Mouse (Mus musculus): ENCODE results near the gene Rogdi. TPM values are rescaled to one million over a fixed set of nuclear protein-coding genes. Genes with fewer than 3 reads are reported as not detected.

Rogdi gene
- 1.7 TPM for polyA plus RNA-seq (2014; fragmentation: Illumina TruSeq; extraction: RNeasy Lipid Tissue Mini Kit (QIAGEN cat#74804); ENCODE audit: low read depth, low replicate concordance)

GRCm38 (mm10) chr16:5013054-5013838 lies at the start of gene Rogdi:
Gene Rogdi, minus strand, starts transcription at chr16:5013553.

GRCm38 (mm10) chr16:5049774-5050234 lies 36.5 kb upstream of the Rogdi start, which contains the start of the genes Glyr1 and Ubn1:
Gene Glyr1, minus strand, starts transcription at chr16:5049863.
Gene Ubn1, plus strand, starts transcription at chr16:5050057.

GRCm38 (mm10) chr16:5007067-5007466 lies 6.3 kb downstream of the Rogdi start, which contains the start of gene Smim22:
Gene Smim22, plus strand, starts transcription at chr16:5007288.

GRCm38 (mm10) chr16:4997553-4997952 lies 15.8 kb downstream of the Rogdi start, which contains the start of gene Sept12:
Gene Sept12, minus strand, starts transcription at chr16:4997852.

GRCm38 (mm10) chr16:4963797-4964709 lies 49.3 kb downstream of the Rogdi start, which contains the start of gene Anks3:
Gene Anks3, minus strand, starts transcription at chr16:4964205.

Other genes with a start within 250 kb of the Rogdi start
- gene Cdip1, start 223.3 kb downstream of the Rogdi start, polyA plus RNA-seq (2014; fragmentation: Illumina TruSeq; extraction: RNeasy Lipid Tissue Mini Kit (QIAGEN cat#74804); ENCODE audit: low read depth, low replicate concordance): 35.6 TPM
- not detected for gene 4930562C15Rik, start 178.1 kb downstream of the Rogdi start, polyA plus RNA-seq (2014; fragmentation: Illumina TruSeq; extraction: RNeasy Lipid Tissue Mini Kit (QIAGEN cat#74804); ENCODE audit: low read depth, low replicate concordance)
- gene Ubald1, start 133.2 kb downstream of the Rogdi start, polyA plus RNA-seq (2014; fragmentation: Illumina TruSeq; extraction: RNeasy Lipid Tissue Mini Kit (QIAGEN cat#74804); ENCODE audit: low read depth, low replicate concordance): 1.2 TPM
- gene Mgrn1, start 127.3 kb downstream of the Rogdi start, polyA plus RNA-seq (2014; fragmentation: Illumina TruSeq; extraction: RNeasy Lipid Tissue Mini Kit (QIAGEN cat#74804); ENCODE audit: low read depth, low replicate concordance): 6.2 TPM
- gene Nudt16l1, start 74.8 kb downstream of the Rogdi start, polyA plus RNA-seq (2014; fragmentation: Illumina TruSeq; extraction: RNeasy Lipid Tissue Mini Kit (QIAGEN cat#74804); ENCODE audit: low read depth, low replicate concordance): 4.2 TPM
- 3.4 TPM for gene Anks3, start 49.3 kb downstream of the Rogdi start, polyA plus RNA-seq (2014; fragmentation: Illumina TruSeq; extraction: RNeasy Lipid Tissue Mini Kit (QIAGEN cat#74804); ENCODE audit: low read depth, low replicate concordance)
- not detected for gene Sept12, start 15.7 kb downstream of the Rogdi start, polyA plus RNA-seq (2014; fragmentation: Illumina TruSeq; extraction: RNeasy Lipid Tissue Mini Kit (QIAGEN cat#74804); ENCODE audit: low read depth, low replicate concordance)
- gene Smim22, start 6.3 kb downstream of the Rogdi start, polyA plus RNA-seq (2014; fragmentation: Illumina TruSeq; extraction: RNeasy Lipid Tissue Mini Kit (QIAGEN cat#74804); ENCODE audit: low read depth, low replicate concordance): not detected
- 48.3 TPM for gene Glyr1, start 36.3 kb upstream of the Rogdi start, polyA plus RNA-seq (2014; fragmentation: Illumina TruSeq; extraction: RNeasy Lipid Tissue Mini Kit (QIAGEN cat#74804); ENCODE audit: low read depth, low replicate concordance)
- 7.8 TPM for gene Ubn1, start 36.5 kb upstream of the Rogdi start, polyA plus RNA-seq (2014; fragmentation: Illumina TruSeq; extraction: RNeasy Lipid Tissue Mini Kit (QIAGEN cat#74804); ENCODE audit: low read depth, low replicate concordance)
- 4.8 TPM for gene Ppl, start 118.9 kb upstream of the Rogdi start, polyA plus RNA-seq (2014; fragmentation: Illumina TruSeq; extraction: RNeasy Lipid Tissue Mini Kit (QIAGEN cat#74804); ENCODE audit: low read depth, low replicate concordance)
- gene Sec14l5, start 133.6 kb upstream of the Rogdi start, polyA plus RNA-seq (2014; fragmentation: Illumina TruSeq; extraction: RNeasy Lipid Tissue Mini Kit (QIAGEN cat#74804); ENCODE audit: low read depth, low replicate concordance): not detected
- gene Nagpa, start 190.5 kb upstream of the Rogdi start, polyA plus RNA-seq (2014; fragmentation: Illumina TruSeq; extraction: RNeasy Lipid Tissue Mini Kit (QIAGEN cat#74804); ENCODE audit: low read depth, low replicate concordance): 2.7 TPM
- 0.40 TPM for gene AU021092, start 208.7 kb upstream of the Rogdi start, polyA plus RNA-seq (2014; fragmentation: Illumina TruSeq; extraction: RNeasy Lipid Tissue Mini Kit (QIAGEN cat#74804); ENCODE audit: low read depth, low replicate concordance)
- gene Alg1, start 220.1 kb upstream of the Rogdi start, polyA plus RNA-seq (2014; fragmentation: Illumina TruSeq; extraction: RNeasy Lipid Tissue Mini Kit (QIAGEN cat#74804); ENCODE audit: low read depth, low replicate concordance): 1.7 TPM
- gene Eef2kmt, start 242.4 kb upstream of the Rogdi start, polyA plus RNA-seq (2014; fragmentation: Illumina TruSeq; extraction: RNeasy Lipid Tissue Mini Kit (QIAGEN cat#74804); ENCODE audit: low read depth, low replicate concordance): 2.4 TPM

All from liver, adult 10 weeks (tissue).